Mouse (Mus musculus) kidney, postnatal 25 days (tissue): Measurements from ENCODE around the gene Zyx.

ENCODE experiments used
- DNase-seq, 2 experiments: peaks; one replicate each; pipeline ENCODE4 v3.0.0; 2021; ENCODE audit warnings: mixed read lengths in 2 of 2

The Zyx gene

GRCm38 (mm10) chr6:42398998-42399397 is 49.6 kb downstream of the Zyx start:
- no peak for DNase-seq

DNA sequence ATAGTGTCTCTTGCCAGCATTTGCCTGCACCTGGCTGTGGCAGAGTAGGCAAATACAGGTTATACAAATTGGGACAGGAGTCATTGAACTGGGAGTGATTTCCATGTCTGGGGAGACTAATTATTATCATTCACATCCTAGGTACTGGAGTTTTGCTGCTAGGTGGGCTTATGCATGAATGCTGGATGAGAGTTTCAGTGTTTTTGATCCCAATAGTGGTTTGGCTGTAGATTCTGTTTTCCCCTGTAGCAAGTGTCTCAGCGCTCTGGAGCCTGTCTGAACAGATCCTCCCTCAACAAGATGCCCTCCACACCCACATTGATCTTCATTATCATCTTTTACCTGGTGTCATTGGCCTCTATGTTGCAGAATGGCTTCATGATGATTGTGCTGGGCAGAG is 50.5 kb downstream of the Zyx start, which contains the start of gene Tas2r143:
Gene Tas2r143, plus strand, starts transcription at position 301 of the 400 bp plus-strand sequence.
- no peak for DNase-seq

DNA sequence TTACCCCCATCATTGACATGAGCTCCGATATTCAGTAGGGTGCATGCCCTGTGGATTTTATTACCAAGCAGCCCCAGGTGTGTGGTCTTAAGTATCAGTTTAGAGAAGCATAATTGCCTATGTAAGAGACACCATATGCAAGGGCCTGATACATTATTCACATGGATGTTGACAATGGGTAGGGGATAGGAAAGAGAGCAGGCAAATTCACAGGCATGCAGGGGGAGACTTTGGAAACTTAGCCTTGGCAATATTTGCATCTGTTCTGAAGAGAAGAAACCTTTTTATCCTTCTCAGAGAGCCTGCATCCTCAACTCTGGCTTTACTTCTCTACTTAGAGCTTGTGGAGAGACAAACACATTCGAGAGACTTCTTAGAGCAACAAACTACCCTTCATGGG is 55.7 kb downstream of the Zyx start, which contains the start of gene Tas2r135:
Gene Tas2r135, plus strand, starts transcription at position 301 of the 400 bp plus-strand sequence.
- DNase-seq: no peak
